Mouse (Mus musculus) E14TG2a.4 (cell line): ENCODE data around the gene Gm20388.
A peak's percentile ranks its signal among the peaks of the same experiment; 100 is the strongest.

Experiments used
- H3K27me3 ChIP-seq: 2 replicates; pipeline ENCODE4 v1.6.1; 2014; ENCODE audit warnings: low read length, control low read depth; ENCODE audit not compliant: insufficient read depth
- H3K36me3 ChIP-seq: 2 replicates; pipeline ENCODE4 v1.6.1; 2014; ENCODE audit warnings: low read length, control low read depth; ENCODE audit not compliant: insufficient read depth
- H3K4me1 ChIP-seq: replicated peaks from 2 replicates; pipeline ENCODE4 v1.6.1; 2014; ENCODE audit warnings: low read depth, low read length, control low read depth
- H3K4me3 ChIP-seq: replicated peaks from 2 replicates; pipeline ENCODE4 v1.5.1; 2014; ENCODE audit warnings: mild to moderate bottlenecking, low read length
- H3K9me3 ChIP-seq: 2 replicates; pipeline ENCODE4 v1.6.1; 2014; ENCODE audit warnings: low read length, control low read depth
- CTCF ChIP-seq: conservative IDR thresholded peaks from 2 replicates; pipeline ENCODE4 v1.5.1; 2014; ENCODE audit warnings: low read length
- NANOG ChIP-seq: IDR thresholded peaks from 2 replicates; pipeline ENCODE4 v1.6.1; 2014; ENCODE audit warnings: borderline replicate concordance, low read length, mixed read lengths
- POU5F1 ChIP-seq: IDR thresholded peaks from 2 replicates; pipeline ENCODE4 v1.6.1; 2014; ENCODE audit warnings: low read length, borderline replicate concordance

Gene Gm20388

GRCm38 (mm10) chr8:120561539-120562435 is 651.1 kb downstream of the Gm20388 start:
- TF ChIP-seq NANOG: no peak
- TF ChIP-seq CTCF: peak; percentile 74
- Histone ChIP-seq H3K4me3 (0 out of 2 replicates have a peak overlapping the region, but pooled peaks have one; percentile 7), H3K4me1 (peaks cover 100% of the 10 kb centered on the region), H3K36me3 (peaks cover 98% of the 10 kb centered on the region), H3K27me3 (no peaks in the 10 kb centered on the region), H3K9me3 (no peaks in the 10 kb centered on the region)

GRCm38 (mm10) chr8:120562680-120563347 is 652.2 kb downstream of the Gm20388 start:
- Histone ChIP-seq H3K4me1 (peaks cover 100% of the 10 kb centered on the region), H3K27me3 (no peaks in the 10 kb centered on the region), H3K36me3 (peaks cover 100% of the 10 kb centered on the region), H3K4me3 (0 out of 2 replicates have a peak overlapping the region, but pooled peaks have one; percentile 5), H3K9me3 (no peaks in the 10 kb centered on the region)
- TF ChIP-seq POU5F1: no peak

- TF ChIP-seq NANOG: no peak
- no peak for TF ChIP-seq POU5F1
- TF ChIP-seq CTCF: no peak
- Histone ChIP-seq H3K9me3 (no peaks in the 10 kb centered on the region), H3K36me3 (peaks cover 100% of the 10 kb centered on the region), H3K4me1 (peaks cover 100% of the 10 kb centered on the region), H3K27me3 (no peaks in the 10 kb centered on the region), H3K4me3 (0 out of 2 replicates have a peak overlapping the region, but pooled peaks have one; percentile 5)
These were observed 652.7 kb downstream of the Gm20388 start for GRCm38 (mm10) chr8:120563348-120563724.

- peak overlapping the region; percentile 27; the same call in 1 of the 2 replicates for H3K4me3 ChIP-seq
- no peaks in the 10 kb centered on the region for H3K9me3 ChIP-seq
- TF ChIP-seq POU5F1 (no peak), NANOG (no peak), CTCF (no peak)
- no peaks in the 10 kb centered on the region for H3K27me3 ChIP-seq
- peaks cover 100% of the 10 kb centered on the region for H3K36me3 ChIP-seq
- peaks cover 100% of the 10 kb centered on the region for H3K4me1 ChIP-seq
These were observed 653.5 kb downstream of the Gm20388 start for GRCm38 (mm10) chr8:120563851-120564837.

GRCm38 (mm10) chr8:120565151-120565711 is 654.6 kb downstream of the Gm20388 start:
- peaks cover 100% of the 10 kb centered on the region for H3K36me3 ChIP-seq
- H3K27me3 ChIP-seq: no peaks in the 10 kb centered on the region
- H3K9me3 ChIP-seq: no peaks in the 10 kb centered on the region
- H3K4me1 ChIP-seq: peaks cover 100% of the 10 kb centered on the region
- H3K4me3 ChIP-seq: no peak overlapping the region
- TF ChIP-seq POU5F1 (no peak), CTCF (no peak), NANOG (no peak)

GRCm38 (mm10) chr8:120566681-120567080 is 656.0 kb downstream of the Gm20388 start:
- H3K9me3 ChIP-seq: no peaks in the 10 kb centered on the region
- H3K36me3 ChIP-seq: peaks cover 100% of the 10 kb centered on the region
- TF ChIP-seq CTCF: no peak
- TF ChIP-seq NANOG: no peak
- no peak for TF ChIP-seq POU5F1
- H3K27me3 ChIP-seq: no peaks in the 10 kb centered on the region
- H3K4me3 ChIP-seq: peak overlapping the region; percentile 50; the same call in 1 of the 2 replicates
- peaks cover 100% of the 10 kb centered on the region for H3K4me1 ChIP-seq

GRCm38 (mm10) chr8:120567731-120568130 is 657.1 kb downstream of the Gm20388 start:
- TF ChIP-seq POU5F1: no peak
- no peak for TF ChIP-seq CTCF
- TF ChIP-seq NANOG: no peak
- Histone ChIP-seq H3K4me1 (peaks cover 100% of the 10 kb centered on the region), H3K9me3 (no peaks in the 10 kb centered on the region), H3K27me3 (no peaks in the 10 kb centered on the region), H3K4me3 (peak overlapping the region; percentile 50), H3K36me3 (peaks cover 100% of the 10 kb centered on the region)
